Comparison of ENCODE assay signal across 14 mouse cellular contexts in the genomic region with DNA sequence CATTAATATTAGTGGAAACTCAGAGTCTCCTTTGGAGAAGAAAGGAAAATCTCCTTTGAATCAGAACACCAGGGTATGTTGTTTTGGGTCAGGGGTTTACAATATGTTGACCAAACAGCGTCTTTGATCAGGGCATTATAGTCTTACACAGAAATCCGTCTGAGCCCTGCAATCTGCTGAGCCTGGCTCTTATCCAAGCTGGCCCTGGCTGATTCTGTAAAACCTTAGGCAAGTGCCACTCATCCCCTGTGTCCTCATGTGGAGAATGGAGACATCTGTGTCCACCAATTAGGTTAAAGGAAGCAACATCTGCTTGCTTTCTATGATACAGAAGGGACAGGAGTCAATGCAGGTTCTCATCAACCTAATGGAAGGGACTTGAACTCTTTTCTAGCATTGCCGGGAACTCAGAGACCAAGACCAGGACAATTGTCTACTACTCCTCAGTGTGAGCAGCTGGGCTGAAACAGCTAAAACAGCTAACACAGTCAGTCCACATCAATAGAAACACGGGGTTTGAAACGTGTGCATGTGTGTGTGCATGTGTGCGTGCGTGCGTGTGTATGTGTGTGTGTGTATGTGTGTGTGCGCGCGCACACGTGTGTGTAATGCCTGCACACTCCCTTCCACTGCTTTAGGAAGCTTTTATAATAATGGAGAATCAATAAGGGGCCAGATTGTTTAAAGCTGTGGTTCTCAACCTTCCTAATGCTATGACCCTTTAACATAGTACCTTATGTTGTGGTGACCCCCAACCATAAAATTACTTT. TPM values are rescaled to one million over a fixed set of nuclear protein-coding genes. Genes with fewer than 3 reads are reported as not detected.
DNase-seq lines count a peak whose midpoint lies in the region; ATAC-seq lines count a peak whose summit lies in the region.
"Had no signal": no experiment of that assay in that cellular context is flagged by ENCODE, and none has a peak within 500 bp of the region (broad histone marks: within the 10 kb centered on the region; RNA-seq: fewer than 3 reads in every experiment).

No protein-coding gene starts in this region.

- no peak for ATAC-seq in forebrain, embryonic 12.5 days (ENCODE audit: low FRiP score)
- no peak for ATAC-seq in forebrain, embryonic 16.5 days
- ATAC-seq in heart, embryonic 16.5 days (replicated peaks; ENCODE audit: extremely low read depth, insufficient read depth, low FRiP score) = no peak
- ATAC-seq in neural tube, embryonic 13.5 days (ENCODE audit: low read depth) = no peak
- no peak for ATAC-seq in neural tube, embryonic 15.5 days (ENCODE audit: low FRiP score)

- H3K4me1 ChIP-seq in forebrain, embryonic 12.5 days = peaks cover 27% of the 10 kb centered on the region; the same call in 1 of the 2 replicates
- H3K4me1 ChIP-seq in forebrain, embryonic 16.5 days (replicated peaks; ENCODE audit: control insufficient read depth, insufficient read depth, low read length) = peaks cover 15% of the 10 kb centered on the region
- H3K4me1 ChIP-seq in heart, embryonic 16.5 days (ENCODE audit: control insufficient read depth, insufficient read depth, low read length) = peaks cover 85% of the 10 kb centered on the region
- H3K4me1 ChIP-seq in neural tube, embryonic 13.5 days (replicated peaks) = peaks cover 35% of the 10 kb centered on the region
- peaks cover 5% of the 10 kb centered on the region for H3K4me1 ChIP-seq in neural tube, embryonic 15.5 days
- H3K4me1 ChIP-seq: liver, embryonic 15.5 days had no signal

- 88% methylated on average over 12 of the region's 12 CpGs for WGBS in forebrain, embryonic 12.5 days
- 75% methylated on average over 12 of the region's 12 CpGs for WGBS in forebrain, embryonic 16.5 days
- WGBS in heart, embryonic 16.5 days = 84% methylated on average over 12 of the region's 12 CpGs
- whole genome bisulfite sequencing in neural tube, embryonic 13.5 days = 86% methylated on average over 12 of the region's 12 CpGs
- WGBS in neural tube, embryonic 15.5 days = 82% methylated on average over 12 of the region's 12 CpGs

- H3K4me3 ChIP-seq in forebrain, embryonic 12.5 days (replicated peaks) = no peak overlapping the region
- no peak overlapping the region for H3K4me3 ChIP-seq in forebrain, embryonic 16.5 days (replicated peaks; ENCODE audit: low read length)
- no peak overlapping the region for H3K4me3 ChIP-seq in heart, embryonic 16.5 days (ENCODE audit: low read length)
- no peak overlapping the region for H3K4me3 ChIP-seq in neural tube, embryonic 13.5 days
- no peak overlapping the region for H3K4me3 ChIP-seq in neural tube, embryonic 15.5 days (replicated peaks)
- H3K4me3 ChIP-seq: limb, embryonic 13.5 days; liver, embryonic 15.5 days; megakaryocyte, embryonic 14.5 days had no signal

- H3K27ac ChIP-seq in forebrain, embryonic 12.5 days = 0 out of 2 replicates have a peak overlapping the region, but pooled peaks have one; percentile 25
- H3K27ac ChIP-seq in forebrain, embryonic 16.5 days (ENCODE audit: low read length) = no peak overlapping the region; the same call in 1 of the 2 replicates
- peak overlapping the region; percentile 9; the same call in 1 of the 2 replicates for H3K27ac ChIP-seq in heart, embryonic 16.5 days (ENCODE audit: low read length)
- 0 out of 2 replicates have a peak overlapping the region, but pooled peaks have one; percentile 38 for H3K27ac ChIP-seq in neural tube, embryonic 13.5 days (replicated peaks)
- H3K27ac ChIP-seq in neural tube, embryonic 15.5 days (replicated peaks) = no peak overlapping the region
- H3K27ac ChIP-seq: limb, embryonic 13.5 days; liver, embryonic 15.5 days had no signal

- H3K4me2 ChIP-seq in forebrain, embryonic 12.5 days = no peak overlapping the region
- H3K4me2 ChIP-seq in forebrain, embryonic 16.5 days (ENCODE audit: low read length) = no peak overlapping the region
- H3K4me2 ChIP-seq in heart, embryonic 16.5 days (ENCODE audit: low read depth, low read length) = no peak overlapping the region
- H3K4me2 ChIP-seq in neural tube, embryonic 13.5 days = no peak overlapping the region
- H3K4me2 ChIP-seq in neural tube, embryonic 15.5 days = no peak overlapping the region
- H3K4me2 ChIP-seq: limb, embryonic 13.5 days; liver, embryonic 15.5 days had no signal

- H3K36me3 ChIP-seq in forebrain, embryonic 12.5 days (replicated peaks) = no peaks in the 10 kb centered on the region
- H3K36me3 ChIP-seq in forebrain, embryonic 16.5 days (ENCODE audit: control insufficient read depth, insufficient read depth) = no peaks in the 10 kb centered on the region
- H3K36me3 ChIP-seq in heart, embryonic 16.5 days (ENCODE audit: control insufficient read depth, insufficient read depth) = 0 out of 2 replicates have a peak, but pooled peaks cover 2% of the 10 kb centered on the region
- no peaks in the 10 kb centered on the region for H3K36me3 ChIP-seq in neural tube, embryonic 13.5 days
- H3K36me3 ChIP-seq in neural tube, embryonic 15.5 days = no peaks in the 10 kb centered on the region
- H3K36me3 ChIP-seq: limb, embryonic 13.5 days; liver, embryonic 15.5 days had no signal

- intact Hi-C loops in heart, postnatal 14 days (cut with DNase I) = no loop called here

- H3K9ac ChIP-seq in forebrain, embryonic 12.5 days = no peak overlapping the region
- no peak overlapping the region for H3K9ac ChIP-seq in forebrain, embryonic 16.5 days (replicated peaks; ENCODE audit: low read depth, low read length)
- no peak overlapping the region for H3K9ac ChIP-seq in heart, embryonic 16.5 days (ENCODE audit: low read length)
- H3K9ac ChIP-seq in neural tube, embryonic 13.5 days = no peak overlapping the region
- no peak overlapping the region for H3K9ac ChIP-seq in neural tube, embryonic 15.5 days (replicated peaks)
- H3K9ac ChIP-seq: limb, embryonic 13.5 days; liver, embryonic 15.5 days had no signal

- no peak for DNase-seq in heart, postnatal 14 days
- DNase-seq in layer of hippocampus, postnatal 25 days (ENCODE audit: extremely low spot score in 1 of 2, low spot score in 1 of 2) = no peak
- DNase-seq: cerebellum, adult 9-11 months; heart, adult 18-20 months; lung, postnatal 10 days; thymus, adult 18-20 months had no signal

- H3K27me3 ChIP-seq in forebrain, embryonic 12.5 days = no peaks in the 10 kb centered on the region
- no peaks in the 10 kb centered on the region for H3K27me3 ChIP-seq in forebrain, embryonic 16.5 days (replicated peaks; ENCODE audit: control insufficient read depth, insufficient read depth, low read length)
- no peaks in the 10 kb centered on the region for H3K27me3 ChIP-seq in heart, embryonic 16.5 days (ENCODE audit: control insufficient read depth, insufficient read depth, low read length)
- no peaks in the 10 kb centered on the region for H3K27me3 ChIP-seq in neural tube, embryonic 13.5 days
- no peaks in the 10 kb centered on the region for H3K27me3 ChIP-seq in neural tube, embryonic 15.5 days (replicated peaks)
- H3K27me3 ChIP-seq: limb, embryonic 13.5 days; liver, embryonic 15.5 days; megakaryocyte, embryonic 14.5 days had no signal

- no peaks in the 10 kb centered on the region for H3K9me3 ChIP-seq in forebrain, embryonic 12.5 days
- H3K9me3 ChIP-seq in forebrain, embryonic 16.5 days (ENCODE audit: control insufficient read depth, low read length) = no peaks in the 10 kb centered on the region
- H3K9me3 ChIP-seq in heart, embryonic 16.5 days (replicated peaks; ENCODE audit: control insufficient read depth, low read length) = no peaks in the 10 kb centered on the region
- no peaks in the 10 kb centered on the region for H3K9me3 ChIP-seq in neural tube, embryonic 13.5 days
- no peaks in the 10 kb centered on the region for H3K9me3 ChIP-seq in neural tube, embryonic 15.5 days (replicated peaks)
- H3K9me3 ChIP-seq: limb, embryonic 13.5 days; liver, embryonic 15.5 days; megakaryocyte, embryonic 14.5 days had no signal

RNA-seq across cellular contexts. Expression of a gene that starts 42.3 kb away (rescaled TPM):
- polyA plus RNA-seq in forebrain, embryonic 12.5 days (2016; fragmentation: Nextera tagmentation; extraction: Ambion mirVana) = 6.4 and 8.8 TPM in 2 replicates
- polyA plus RNA-seq in forebrain, embryonic 16.5 days (2015; fragmentation: Nextera tagmentation; extraction: Ambion mirVana) = 3.8 and 4.5 TPM in 2 replicates
- 38.0 and 42.0 TPM in 2 replicates for polyA plus RNA-seq in heart, embryonic 16.5 days (2015; fragmentation: Nextera tagmentation; extraction: Ambion mirVana)
- total RNA-seq in heart, postnatal 14 days (2021) = 10 to 100 TPM; 50.0 to 50.9 TPM
- polyA plus RNA-seq in neural tube, embryonic 13.5 days (2015; fragmentation: Nextera tagmentation; extraction: Ambion mirVana) = 5.8 and 7.0 TPM in 2 replicates
- 5.9 and 6.0 TPM in 2 replicates for polyA plus RNA-seq in neural tube, embryonic 15.5 days (2015; fragmentation: Nextera tagmentation; extraction: Ambion mirVana)
- 10 to 100 TPM; 18.1 to 18.7 TPM for total RNA-seq in layer of hippocampus, postnatal 25 days (2021)

Comparison
In these comparisons a context has a peak if more than half of its experiments do, and no peak if none do; other contexts are left out.
1. H3K27ac ChIP-seq: peak in forebrain, embryonic 12.5 days (single experiment), heart, embryonic 16.5 days (single experiment) and neural tube, embryonic 13.5 days (single experiment); none in forebrain, embryonic 16.5 days (single experiment) and neural tube, embryonic 15.5 days (single experiment).